Mouse (Mus musculus): ENCODE measurements at regions not wholly inside any gene's neighbourhood (a gene's known extent, or its start where the extent isn't known, plus 50 kb on each side); places are given as distances from the start of the nearest gene placed in this dataset.
"Not testable (repeated sequence)": the region's sequence is repeated elsewhere in the genome, so short reads cannot be mapped to it uniquely, and the experiment has no call there.

GRCm38 (mm10) chr10:120726369-120726768 lies 172.5 kb downstream of the Msrb3 start:
- no peak for DNase-seq (ENCODE audit: low read depth, low spot score)

DNA sequence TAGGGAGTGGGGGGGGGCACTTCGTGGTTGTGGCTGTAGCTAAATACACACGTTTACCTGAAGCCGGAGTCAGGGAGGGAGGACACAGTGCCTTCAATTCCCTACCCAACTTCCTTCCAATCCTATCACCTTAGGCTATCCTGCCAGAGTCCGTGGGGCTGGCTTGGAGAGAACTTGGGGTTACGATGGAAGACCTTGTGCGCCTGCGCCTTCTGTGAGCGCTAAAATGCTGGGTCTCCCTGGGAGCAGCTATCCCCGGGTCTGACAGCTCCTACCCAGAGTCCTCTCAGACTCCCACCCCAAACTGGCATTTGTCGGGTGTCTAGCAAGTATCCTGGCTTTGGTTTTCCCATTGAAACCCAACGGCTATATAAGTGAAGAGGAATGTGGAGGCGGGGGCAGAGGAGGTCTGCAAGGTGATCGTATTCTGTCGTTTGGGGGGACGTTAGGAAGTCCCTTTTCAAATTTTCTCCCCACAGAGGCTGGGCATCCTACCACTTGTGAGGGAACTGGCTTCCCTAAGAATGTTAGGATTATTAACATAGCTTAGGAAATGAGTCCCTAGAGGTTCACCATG lies 176.9 kb downstream of the Msrb3 start:
- DNase-seq (ENCODE audit: low read depth, low spot score), result no peak

DNA sequence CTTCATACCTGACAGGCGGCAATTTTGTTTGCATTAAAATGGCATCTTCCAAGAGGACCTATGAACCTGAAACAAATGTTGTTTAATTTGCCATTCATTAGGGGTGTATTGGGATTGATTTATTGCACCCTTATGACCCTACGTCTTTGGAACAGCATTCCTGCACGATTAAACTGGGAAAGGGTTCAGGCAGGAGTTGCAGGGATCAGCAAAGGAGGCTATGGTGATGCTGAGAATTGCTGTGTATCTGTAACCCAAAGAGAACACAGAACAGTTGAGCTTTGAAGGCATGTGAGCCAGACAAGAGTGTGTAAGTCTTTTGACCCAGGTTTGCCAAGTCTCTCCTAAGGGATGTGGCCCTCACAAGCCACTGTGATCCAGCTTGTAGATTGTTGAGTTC lies 177.9 kb downstream of the Msrb3 start:
- no peak for DNase-seq (ENCODE audit: low read depth, low spot score)

GRCm38 (mm10) chr10:120720061-120720460 lies 178.8 kb downstream of the Msrb3 start:
- DNase-seq (ENCODE audit: low read depth, low spot score), result no peak

- DNase-seq (ENCODE audit: low read depth, low spot score), result no peak
Measured at GRCm38 (mm10) chr10:120717159-120717567, 181.7 kb downstream of the Msrb3 start.

- no peak for DNase-seq (ENCODE audit: low read depth, low spot score)
Measured at GRCm38 (mm10) chr10:120716391-120716790, 182.5 kb downstream of the Msrb3 start.

DNA sequence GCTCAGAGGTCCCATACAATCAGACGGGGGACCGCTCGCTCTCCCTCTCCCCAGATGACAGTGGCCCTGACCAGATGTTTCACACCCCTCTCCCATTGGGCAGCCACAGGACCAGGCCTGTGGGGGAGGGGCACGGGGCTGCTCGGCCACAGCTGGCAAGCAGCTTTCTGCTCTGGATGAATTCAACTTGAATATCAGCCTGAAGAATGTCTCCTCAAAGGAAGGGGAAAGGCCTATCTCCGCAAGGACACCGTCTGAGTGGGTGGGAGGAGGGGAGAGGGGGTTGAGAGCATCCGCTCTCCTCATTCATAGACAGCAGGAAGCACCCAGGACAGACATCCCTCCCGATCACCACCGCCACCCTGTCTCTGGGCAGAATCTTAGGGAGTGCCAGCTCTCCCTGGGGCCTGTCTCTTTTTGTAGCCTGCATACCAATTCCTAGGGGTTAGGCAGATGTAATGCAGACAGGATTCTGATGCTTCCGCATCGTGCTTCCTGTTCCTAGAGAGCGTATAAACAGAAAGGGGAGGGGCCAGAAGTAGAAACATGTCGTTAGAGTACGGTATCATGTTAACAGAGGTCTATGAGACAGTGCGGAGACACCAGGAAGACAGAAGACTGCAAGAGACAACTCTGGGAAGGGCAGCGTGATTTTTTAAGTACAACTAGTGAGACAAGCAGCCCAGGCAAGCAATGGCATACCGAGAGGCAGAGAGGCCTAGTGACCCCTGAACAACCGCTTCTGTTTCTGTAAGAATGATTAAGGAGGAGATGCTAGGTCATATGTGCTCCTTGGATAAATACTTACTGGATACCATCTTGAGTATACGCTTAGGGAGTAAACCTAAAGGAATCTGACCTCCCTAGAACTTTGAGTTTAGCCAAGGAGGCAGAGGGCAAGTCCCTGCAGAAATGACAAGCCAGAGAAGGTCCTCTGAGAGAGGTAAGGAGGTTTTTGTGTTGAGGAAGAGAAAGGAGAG lies 190.8 kb downstream of the Msrb3 start:
- no peak for DNase-seq (ENCODE audit: low read depth, low spot score)

DNA sequence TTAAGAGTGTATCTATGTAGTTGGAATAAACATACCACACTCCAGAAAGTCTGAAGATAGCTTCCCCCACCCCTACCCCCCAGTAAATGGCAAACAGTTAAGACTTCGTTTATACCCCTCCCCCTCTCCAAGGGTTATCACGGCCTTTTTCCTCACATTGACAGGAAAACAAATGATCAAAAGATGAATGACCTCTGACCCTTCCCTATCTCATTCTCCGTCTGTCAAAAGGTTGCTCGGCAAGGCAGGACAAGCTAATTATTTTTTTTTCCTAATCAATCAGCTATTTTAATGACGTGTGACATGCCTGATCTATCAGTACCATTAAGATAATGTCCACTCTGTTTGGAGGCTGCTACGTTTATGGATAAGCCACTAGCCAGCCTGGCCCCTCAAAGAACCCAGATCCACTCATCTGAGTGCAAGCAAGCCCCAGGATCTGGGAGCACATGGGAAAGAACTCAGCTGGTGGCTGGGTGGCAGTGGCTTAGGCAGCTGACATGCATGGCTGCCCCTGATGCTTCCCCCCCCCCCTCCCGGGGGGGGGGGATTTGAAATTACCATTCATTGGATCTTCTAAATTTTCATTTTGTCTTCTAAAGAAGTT lies 192.1 kb downstream of the Msrb3 start:
- no peak for DNase-seq (ENCODE audit: low read depth, low spot score)

DNA sequence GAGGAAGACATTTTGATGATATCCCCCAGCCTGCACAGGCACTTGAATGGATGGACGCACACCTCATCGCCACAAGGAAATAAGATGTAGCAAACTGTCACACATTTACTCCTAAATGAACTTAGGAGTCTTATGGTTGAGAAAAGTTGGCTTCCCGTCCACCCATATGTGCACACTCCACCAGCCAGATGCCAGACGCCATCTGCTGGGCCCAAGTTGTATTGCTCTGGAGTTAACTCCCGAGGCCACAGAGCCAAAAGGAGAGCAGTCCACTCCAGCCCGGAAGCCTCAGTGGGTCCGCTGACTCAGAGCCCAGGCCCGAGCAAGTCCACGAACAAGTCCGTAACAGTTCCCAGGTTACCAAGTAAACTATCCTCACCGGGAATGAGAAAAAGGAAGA lies 197.1 kb downstream of the Msrb3 start:
- peak; percentile 34 for DNase-seq (ENCODE audit: low read depth, low spot score)

DNA sequence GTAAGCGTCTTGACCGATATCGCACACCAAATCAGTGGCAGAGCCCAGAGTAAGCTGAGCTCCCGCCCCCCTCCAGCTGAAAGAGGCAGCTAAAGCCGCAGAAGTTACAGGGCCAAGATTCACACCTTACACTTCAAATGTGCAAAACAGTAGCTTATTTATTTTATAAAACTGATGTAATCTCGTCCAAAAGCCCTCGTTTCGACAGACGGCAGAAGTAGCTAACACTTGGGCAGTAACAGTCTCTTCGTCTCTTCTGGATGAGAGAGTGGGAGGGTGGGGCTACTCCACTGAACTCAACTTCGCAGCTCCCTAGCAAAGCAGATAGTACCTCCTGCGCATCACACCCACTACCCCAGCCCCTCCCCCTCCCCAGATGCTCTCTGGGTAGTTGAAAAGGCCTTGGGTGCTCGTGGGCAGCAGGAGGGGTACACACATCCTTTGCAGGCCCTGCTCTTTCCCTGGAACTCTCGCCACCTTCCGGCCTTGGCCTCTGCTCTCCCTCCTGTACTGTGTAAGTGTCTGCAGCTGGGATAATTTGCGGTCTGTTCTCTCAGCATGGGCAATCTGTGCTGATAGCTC lies 201.5 kb downstream of the Msrb3 start:
- DNase-seq (ENCODE audit: low read depth, low spot score), result no peak

DNA sequence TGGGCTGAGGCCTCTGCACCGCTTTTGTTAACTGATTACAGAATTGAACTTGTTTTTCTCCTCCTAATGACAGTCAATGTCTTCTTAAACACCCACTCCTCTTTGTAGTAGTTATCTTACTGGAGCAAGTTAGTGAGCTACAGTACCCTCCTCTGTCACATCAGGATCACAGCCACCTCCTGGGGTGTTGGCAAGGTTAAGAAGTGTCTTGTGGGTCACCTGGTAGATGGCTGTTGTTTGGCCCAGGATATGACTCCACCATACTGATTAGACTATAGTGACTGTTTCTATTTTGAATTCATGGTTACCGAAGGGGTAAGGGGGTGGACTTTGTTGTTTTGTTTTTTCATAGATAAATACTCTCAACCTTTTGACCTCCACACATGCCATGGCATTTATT lies 202.4 kb downstream of the Msrb3 start:
- DNase-seq (ENCODE audit: low read depth, low spot score), result no peak

DNA sequence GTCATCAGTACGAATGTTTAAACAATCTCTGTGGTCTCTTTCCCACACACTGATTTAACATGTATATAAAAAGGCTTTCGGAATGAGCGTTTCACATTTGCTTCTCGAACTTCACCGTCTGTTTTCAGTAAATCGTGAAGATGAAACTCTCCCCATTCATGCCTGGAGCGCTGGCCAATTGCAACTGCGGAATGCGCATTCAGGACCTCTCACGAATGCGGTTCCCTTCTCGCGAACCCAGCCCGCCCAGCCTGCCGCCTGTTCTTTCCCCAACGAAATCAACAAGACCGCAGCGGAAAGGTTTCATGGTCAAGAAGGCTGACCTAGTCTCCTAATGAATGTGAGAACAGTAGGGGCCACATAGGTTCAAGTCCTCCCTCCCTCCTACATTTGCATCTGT lies 204.4 kb downstream of the Msrb3 start:
- no peak for DNase-seq (ENCODE audit: low read depth, low spot score)

- no peak for DNase-seq (ENCODE audit: low read depth, low spot score)
Measured at GRCm38 (mm10) chr10:120691451-120691850, 207.4 kb downstream of the Msrb3 start.

DNA sequence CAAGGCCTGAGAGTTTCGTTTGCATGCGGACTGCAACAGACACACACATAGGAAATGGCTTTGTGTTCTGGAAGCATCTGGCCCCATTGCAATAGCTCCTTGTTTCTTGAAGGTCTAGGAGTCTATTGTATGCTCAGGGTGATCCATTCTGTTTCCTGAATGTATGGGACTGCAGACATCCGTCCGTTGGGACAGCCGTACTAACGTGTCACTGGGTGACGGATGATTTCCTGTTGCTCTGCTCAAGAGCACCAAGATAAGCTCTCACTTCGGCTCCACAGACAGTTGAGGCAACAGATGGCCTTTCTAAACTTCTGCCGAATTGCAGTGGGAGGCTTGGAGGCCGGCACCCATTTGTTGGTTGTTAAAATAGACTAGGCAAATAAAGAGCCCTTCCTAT lies 209.9 kb upstream of the Hmga2 start:
- no peak for DNase-seq (ENCODE audit: low read depth, low spot score)

DNA sequence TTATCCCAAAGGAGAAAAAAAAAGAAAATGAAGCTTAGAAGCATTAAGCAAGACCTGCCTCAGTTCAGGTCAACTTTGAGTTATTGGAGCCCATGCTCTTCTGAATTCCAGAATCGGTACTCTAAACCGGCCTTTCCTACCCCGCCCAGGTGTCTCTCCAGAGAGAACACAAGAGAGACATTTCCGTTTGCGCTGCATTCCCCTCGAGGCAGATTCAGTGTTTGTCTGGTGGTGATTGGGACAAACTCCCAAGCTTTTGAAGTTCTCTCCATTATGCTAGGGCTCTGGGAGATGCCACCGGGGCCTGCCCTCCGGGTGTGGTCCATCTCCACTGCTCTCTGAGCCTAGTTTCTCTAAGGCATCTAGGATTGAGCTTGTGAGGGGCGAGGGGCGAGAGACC lies 205.8 kb upstream of the Hmga2 start:
- no peak for DNase-seq (ENCODE audit: low read depth, low spot score)

- DNase-seq (ENCODE audit: low read depth, low spot score), result no peak
Measured at GRCm38 (mm10) chr10:120679982-120680381, 203.7 kb upstream of the Hmga2 start.

GRCm38 (mm10) chr10:120678277-120678676 lies 202.0 kb upstream of the Hmga2 start:
- no peak for DNase-seq (ENCODE audit: low read depth, low spot score)

DNA sequence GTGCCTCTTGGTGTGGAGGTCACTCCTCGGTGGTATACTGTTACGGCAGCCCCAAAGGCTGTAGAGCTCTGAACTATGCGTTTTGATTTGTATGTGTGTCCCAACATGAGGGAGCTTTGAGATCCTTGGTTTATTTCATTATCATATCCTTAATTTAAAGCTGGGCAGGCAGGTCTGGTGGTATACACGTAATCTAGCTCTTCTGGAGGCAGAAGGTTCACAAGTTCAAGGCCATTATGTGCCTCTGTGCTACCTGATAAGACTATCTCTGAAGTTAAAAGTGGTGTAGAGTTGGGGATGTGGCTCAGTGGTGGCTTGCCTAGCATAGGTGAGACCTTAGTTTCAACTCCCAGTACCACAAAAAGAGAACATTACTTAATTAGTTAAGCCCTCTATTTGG lies 199.1 kb upstream of the Hmga2 start:
- no peak for DNase-seq (ENCODE audit: low read depth, low spot score)

DNA sequence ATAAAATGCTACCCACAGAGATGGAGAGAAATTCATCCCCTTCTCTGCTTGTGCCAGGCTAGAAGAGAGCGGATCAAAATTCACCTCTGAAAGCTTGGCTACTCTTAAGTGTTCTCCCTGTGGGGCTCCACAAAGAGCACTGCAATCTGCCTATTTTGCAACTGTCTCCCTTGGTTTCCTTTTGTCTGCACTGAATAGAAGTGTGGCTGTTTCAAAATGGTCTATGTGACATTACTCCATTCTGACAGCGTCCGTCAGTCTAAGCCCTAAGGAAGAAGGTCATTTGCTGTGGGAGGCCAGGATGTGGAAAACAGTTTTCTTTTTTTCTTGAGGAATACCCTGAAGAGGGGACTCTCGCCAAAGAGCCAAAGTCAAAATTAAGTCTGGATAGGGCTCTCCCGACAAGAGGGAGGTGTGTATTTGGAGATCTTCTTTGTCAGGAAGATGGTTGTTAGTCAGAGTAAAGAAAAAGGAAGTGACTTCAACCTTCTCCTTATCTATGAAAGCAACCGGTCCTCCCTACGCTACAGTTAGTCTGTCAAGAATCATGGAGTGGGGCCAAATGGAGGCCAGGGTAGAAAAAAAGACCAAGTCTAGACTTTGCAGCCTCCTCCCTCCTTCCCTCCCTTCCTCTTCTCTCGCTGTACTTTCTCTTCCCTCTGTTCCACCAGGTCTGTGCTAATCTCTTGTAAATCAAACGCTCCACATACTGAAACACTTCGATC lies 198.2 kb upstream of the Hmga2 start:
- no peak for DNase-seq (ENCODE audit: low read depth, low spot score)

- DNase-seq (ENCODE audit: low read depth, low spot score), result not testable (repeated sequence)
Measured at GRCm38 (mm10) chr10:120667678-120668031, 191.4 kb upstream of the Hmga2 start.

GRCm38 (mm10) chr10:120666985-120667677 lies 190.9 kb upstream of the Hmga2 start:
- DNase-seq (ENCODE audit: low read depth, low spot score), result no peak
